Mouse (Mus musculus) R1 (cell line): ENCODE results near the gene Tbc1d9.

Experiments
- DNase-seq: peaks from one replicate; pipeline ENCODE4 v3.0.0-alpha.2; 2018; ENCODE audit warnings: low read depth, low spot score

Tbc1d9 gene

DNA sequence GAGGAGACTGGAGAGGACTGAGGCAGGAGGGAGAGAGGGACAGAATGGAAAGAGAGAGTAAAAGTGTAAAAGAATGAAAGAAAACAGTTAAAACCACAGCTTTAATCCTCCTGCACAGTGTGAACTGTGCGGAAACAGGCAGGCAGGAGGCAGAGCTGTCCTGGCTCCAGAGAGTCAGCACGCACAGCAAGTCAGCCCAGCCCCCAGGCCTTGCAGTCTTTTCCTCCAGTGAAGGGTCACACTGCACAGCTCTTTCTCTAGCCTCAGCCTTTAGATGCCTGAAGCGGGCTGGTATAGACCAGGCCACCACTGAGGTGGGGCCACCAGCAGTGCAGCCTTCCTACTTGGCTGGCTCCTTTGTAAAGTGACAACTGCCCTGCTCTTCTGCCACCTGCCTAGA lies 155.4 kb downstream of the Tbc1d9 start:
- DNase-seq: peak; percentile 18

DNA sequence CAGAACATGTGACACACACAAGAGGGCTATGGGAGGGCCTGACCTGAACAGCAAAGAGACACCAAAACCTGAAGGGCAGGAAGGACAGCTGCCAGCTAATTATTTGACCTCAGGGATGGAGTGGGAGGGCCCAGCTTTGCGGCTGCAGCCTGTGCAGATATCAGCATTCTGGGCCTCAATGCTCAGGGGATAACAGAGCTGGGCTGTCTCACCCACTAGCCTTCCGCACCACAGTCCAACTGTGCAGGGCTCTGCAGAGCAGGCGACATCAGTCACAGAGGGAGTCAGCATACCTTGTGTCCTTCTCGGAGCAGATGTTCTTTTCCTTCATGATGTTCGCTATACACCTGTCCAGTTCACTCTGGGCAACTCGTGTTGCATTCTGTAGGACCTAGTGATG lies 157.2 kb downstream of the Tbc1d9 start:
- no peak for DNase-seq
